Mouse (Mus musculus): ENCODE measurements at regions not wholly inside any gene's neighbourhood (a gene's known extent, or its start where the extent isn't known, plus 50 kb on each side); places are given as distances from the start of the nearest gene placed in this dataset.

DNA sequence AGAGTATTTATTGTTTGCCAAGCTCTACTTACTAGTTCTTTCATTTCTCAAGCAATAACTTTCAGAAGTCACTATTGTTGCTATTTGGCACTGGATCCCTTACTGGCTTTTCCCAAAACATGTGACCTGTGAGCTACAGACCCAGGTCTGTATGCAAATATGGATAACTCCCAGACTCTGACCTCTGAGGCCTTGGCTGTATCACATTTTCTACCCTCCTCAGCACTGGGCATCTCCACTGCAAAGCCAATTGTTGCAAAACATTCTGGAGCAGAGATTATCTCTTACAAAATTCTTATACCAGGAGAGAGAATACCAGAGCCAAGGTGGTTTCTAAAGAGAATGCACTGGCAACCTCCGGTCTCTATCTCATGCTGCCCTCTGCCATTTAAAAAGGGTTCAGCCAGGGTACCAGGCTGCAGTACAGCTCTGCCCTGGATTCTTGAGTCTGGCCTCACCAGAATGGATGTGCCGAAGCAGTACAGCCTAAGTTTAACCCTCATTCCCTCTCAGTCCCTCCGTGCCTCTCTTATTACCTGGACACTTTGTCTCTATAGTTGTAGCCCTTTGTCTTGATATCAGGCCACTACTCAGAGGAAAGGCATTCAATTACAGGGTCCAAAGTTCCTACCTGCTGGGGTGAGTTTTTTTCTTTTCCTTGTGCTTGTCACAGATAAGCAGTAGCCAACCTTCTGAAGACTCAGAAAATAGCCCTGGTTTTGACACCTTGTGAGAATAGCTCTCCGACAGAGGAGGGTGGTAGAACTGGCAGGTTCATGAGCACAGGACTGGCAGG is 101.2 kb upstream of the Vwc2 start:
- DNase-seq (ENCODE audit: low spot score in 2 of 2), result no peak

DNA sequence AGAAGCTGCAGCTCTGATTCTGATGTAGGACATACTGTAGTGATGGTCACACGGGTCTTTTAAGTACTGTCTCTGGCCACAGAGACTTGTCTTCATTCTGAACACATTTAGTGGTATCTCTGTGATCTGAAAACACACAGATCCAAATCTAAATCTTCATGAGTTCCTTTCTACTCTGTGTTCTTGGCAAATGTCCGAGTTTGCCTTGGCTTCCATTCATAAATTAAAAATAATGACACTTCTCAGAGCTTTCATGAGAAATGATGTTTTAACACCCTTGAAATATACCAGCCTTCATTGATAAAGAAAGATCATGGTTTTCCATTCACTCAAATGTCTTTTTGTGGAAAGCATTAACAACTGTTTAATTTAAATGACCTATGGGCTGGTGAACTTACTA is 100.4 kb upstream of the Vwc2 start:
- DNase-seq (ENCODE audit: low spot score in 2 of 2), result no peak

DNA sequence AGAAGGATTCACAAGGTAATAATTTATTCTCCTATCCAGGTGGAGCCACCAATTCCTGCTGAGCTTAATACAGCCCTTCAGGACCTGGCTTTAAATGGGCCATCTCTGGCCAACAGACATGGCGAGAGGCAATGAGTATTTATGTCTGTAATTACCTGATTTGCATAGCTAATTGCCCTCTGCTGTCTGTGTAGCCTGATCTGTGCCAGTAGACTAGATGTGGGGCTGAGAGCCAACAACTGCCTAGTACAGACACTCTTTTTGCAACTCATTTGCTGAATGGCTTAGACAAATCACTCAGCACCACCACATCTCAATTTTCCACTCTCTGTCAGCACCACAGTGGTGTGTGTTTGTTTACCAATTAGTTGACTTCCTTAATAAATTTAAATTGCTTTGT is 99.9 kb upstream of the Vwc2 start:
- peak in 1 of 2 experiments; percentile 11 for DNase-seq (ENCODE audit: low spot score in 2 of 2)

DNA sequence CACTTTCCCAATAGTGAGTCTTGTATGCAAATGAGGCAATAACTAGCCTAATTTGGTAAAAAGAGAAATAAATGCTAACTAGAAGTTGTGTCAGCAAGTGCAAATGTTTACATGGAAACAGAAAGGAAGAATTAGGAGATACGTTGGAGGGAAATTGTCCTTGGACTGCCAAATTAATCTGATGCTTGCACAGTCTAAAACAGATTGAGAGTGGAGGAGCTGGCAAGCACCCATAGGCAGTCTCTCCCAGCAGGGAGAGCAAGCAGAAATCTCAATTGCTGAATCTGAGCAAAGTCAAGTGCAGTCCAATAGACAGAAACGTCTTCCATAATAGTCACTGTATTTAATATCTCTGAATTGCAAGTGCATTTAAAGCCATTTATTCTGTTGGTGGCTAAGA is 99.5 kb upstream of the Vwc2 start:
- DNase-seq (ENCODE audit: low spot score in 2 of 2), result peak in 1 of 2 experiments; percentile 5

DNA sequence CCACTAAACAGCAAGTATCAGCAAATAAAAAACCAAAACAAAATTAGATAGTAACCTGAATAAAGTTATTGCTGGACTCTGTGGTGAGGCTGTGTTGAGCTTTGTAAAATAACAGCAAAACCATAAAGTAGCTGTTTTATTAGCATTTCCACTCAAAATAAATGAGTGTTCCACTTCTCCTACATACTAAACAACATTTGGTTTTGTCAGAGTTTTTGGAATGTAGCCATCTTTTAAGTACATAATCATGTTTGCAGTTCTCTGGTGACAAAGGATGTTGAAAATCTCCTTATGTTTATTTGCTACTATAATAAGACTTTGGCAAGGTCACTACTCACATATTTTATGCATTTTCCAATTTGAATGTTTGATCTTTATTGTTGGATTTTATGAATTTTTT is 85.2 kb upstream of the Vwc2 start:
- no peak for DNase-seq (ENCODE audit: low spot score in 2 of 2)

Data from left cerebral cortex, adult 8-10 months (tissue).